Mouse (Mus musculus): Measurements from ENCODE around the gene Olfr814. TPM values are rescaled to one million over a fixed set of nuclear protein-coding genes. Genes with fewer than 3 reads are reported as not detected.

Olfr814 gene
- polyA plus RNA-seq (2012): not detected in 2 replicates

DNA sequence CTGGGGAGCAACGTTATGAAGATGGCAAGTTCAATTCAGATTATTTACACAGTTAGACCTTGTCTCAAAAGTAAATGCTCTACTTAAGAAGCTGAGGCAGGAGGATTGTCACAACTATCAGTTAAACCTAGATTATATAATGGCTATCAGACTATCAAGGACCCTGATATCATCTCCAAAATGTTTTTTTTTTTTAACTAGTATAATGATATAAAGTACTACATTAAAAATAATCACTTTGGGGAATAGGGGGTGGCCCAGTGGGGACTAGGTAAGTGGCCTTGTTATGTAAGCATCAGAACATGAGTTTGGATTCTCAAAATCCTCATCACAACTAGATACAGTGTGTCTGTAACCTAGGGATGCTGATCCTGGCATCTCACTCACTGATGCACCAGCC is at the start of gene Olfr814:
TSS of gene Olfr814 (minus strand) at position 101 of the 400 bp plus-strand sequence.

DNA sequence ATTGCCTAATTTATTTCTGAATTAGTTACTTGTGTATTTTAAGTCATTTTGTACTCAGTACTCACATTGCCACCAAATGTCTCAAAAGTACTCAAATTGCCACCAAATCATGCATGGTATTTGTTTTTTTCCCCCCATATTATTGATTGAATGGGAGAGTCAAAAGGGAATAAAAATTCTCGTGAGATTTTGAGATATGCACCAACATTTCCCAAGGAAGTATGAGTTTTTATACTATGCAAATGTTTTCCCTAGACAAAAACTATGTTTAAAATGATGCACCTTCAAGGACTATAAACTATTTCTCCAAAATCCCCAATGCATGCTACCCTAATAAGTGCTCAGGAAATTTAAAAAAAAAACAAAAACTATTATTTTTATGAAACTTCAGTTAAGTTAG is 35.8 kb upstream of the Olfr814 start, which contains the start of gene Olfr816:
TSS of gene Olfr816 (minus strand) at position 101 of the 400 bp plus-strand sequence.

DNA sequence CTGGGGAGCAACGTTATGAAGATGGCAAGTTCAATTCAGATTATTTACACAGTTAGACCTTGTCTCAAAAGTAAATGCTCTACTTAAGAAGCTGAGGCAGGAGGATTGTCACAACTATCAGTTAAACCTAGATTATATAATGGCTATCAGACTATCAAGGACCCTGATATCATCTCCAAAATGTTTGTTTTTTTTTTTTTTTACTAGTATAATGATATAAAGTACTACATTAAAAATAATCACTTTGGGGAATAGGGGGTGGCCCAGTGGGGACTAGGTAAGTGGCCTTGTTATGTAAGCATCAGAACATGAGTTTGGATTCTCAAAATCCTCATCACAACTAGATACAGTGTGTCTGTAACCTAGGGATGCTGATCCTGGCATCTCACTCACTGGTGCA is 26.1 kb upstream of the Olfr814 start, which contains the start of gene Olfr815:
TSS of gene Olfr815 (minus strand) at position 101 of the 400 bp plus-strand sequence.

DNA sequence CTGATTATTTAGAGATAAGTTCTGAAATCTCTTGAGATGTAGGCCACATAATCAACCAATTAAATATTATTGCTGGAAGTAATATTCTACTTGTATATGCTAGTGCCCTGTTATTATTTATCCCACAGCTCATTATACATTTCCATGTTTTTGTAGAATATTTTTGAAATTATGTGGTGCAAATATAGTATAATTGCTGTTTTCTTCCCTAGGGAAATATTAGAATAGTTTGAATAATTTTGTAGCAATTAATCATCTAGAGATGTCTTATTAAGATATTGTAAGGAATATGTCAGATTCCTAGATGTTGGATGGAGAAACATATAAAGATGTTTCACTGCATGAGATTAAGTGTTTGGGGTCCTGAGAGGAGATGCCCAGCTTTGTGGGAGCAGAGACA is 24.6 kb downstream of the Olfr814 start, which contains the start of gene Olfr813:
TSS of gene Olfr813 (plus strand) at position 301 of the 400 bp plus-strand sequence.

DNA sequence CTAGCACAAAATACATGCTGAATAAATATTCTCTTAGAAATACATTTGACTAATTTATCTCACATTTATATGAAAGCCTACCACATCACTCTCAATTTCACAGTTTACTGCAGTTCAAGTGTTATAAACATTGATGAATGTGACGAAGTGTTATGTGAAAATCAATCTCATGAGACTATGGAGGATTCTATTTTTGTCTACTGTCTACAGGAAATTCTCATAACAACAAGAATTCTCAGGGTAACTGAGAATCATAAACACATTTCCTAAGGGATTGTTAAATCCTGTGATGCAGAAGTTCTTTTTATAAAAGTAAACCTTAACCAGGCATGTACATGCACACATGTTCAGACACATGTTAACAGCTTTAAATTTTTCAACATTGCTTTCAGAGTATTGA is 33.7 kb downstream of the Olfr814 start, which contains the start of gene Olfr812:
TSS of gene Olfr812 (minus strand) at position 101 of the 400 bp plus-strand sequence.

Other genes starting within 250 kb of the Olfr814 start
- gene Olfr799, start 242.4 kb downstream of the Olfr814 start, polyA plus RNA-seq (2012): not detected in 2 replicates
- not detected in 2 replicates for gene Olfr800, start 222.2 kb downstream of the Olfr814 start, polyA plus RNA-seq (2012)
- not detected in 2 replicates for gene Olfr801, start 206.0 kb downstream of the Olfr814 start, polyA plus RNA-seq (2012)
- not detected in 2 replicates for gene Olfr802, start 191.7 kb downstream of the Olfr814 start, polyA plus RNA-seq (2012)
- gene Olfr803, start 185.6 kb downstream of the Olfr814 start, polyA plus RNA-seq (2012): not detected in 2 replicates
- not detected in 2 replicates for gene Olfr804, start 176.6 kb downstream of the Olfr814 start, polyA plus RNA-seq (2012)
- gene Olfr805, start 150.5 kb downstream of the Olfr814 start, polyA plus RNA-seq (2012): not detected in 2 replicates
- not detected in 2 replicates for gene Olfr806, start 137.9 kb downstream of the Olfr814 start, polyA plus RNA-seq (2012)
- not detected in 2 replicates for gene Olfr807, start 122.1 kb downstream of the Olfr814 start, polyA plus RNA-seq (2012)
- gene Olfr808, start 114.4 kb downstream of the Olfr814 start, polyA plus RNA-seq (2012): 0.02 TPM in 1 of 2 replicates, not detected in the other
- not detected in 2 replicates for gene Olfr809, start 105.2 kb downstream of the Olfr814 start, polyA plus RNA-seq (2012)
- not detected in 2 replicates for gene Olfr810, start 84.9 kb downstream of the Olfr814 start, polyA plus RNA-seq (2012)
- gene Olfr811, start 75.5 kb downstream of the Olfr814 start, polyA plus RNA-seq (2012): not detected in 2 replicates
- not detected in 2 replicates for gene Olfr812, start 33.8 kb downstream of the Olfr814 start, polyA plus RNA-seq (2012)
- gene Olfr813, start 24.5 kb downstream of the Olfr814 start, polyA plus RNA-seq (2012): not detected in 2 replicates
- gene Olfr815, start 26.0 kb upstream of the Olfr814 start, polyA plus RNA-seq (2012): not detected in 2 replicates
- not detected in 2 replicates for gene Olfr816, start 35.7 kb upstream of the Olfr814 start, polyA plus RNA-seq (2012)
- not detected in 2 replicates for gene Olfr818, start 69.2 kb upstream of the Olfr814 start, polyA plus RNA-seq (2012)
- gene Olfr819, start 87.4 kb upstream of the Olfr814 start, polyA plus RNA-seq (2012): not detected in 2 replicates
- not detected in 2 replicates for gene Olfr247, start 96.3 kb upstream of the Olfr814 start, polyA plus RNA-seq (2012)
- not detected in 2 replicates for gene Gm10310, start 105.2 kb upstream of the Olfr814 start, polyA plus RNA-seq (2012)
- gene Olfr820, start 132.8 kb upstream of the Olfr814 start, polyA plus RNA-seq (2012): not detected in 2 replicates
- not detected in 2 replicates for gene Olfr821, start 150.5 kb upstream of the Olfr814 start, polyA plus RNA-seq (2012)
- not detected in 2 replicates for gene Olfr822, start 191.4 kb upstream of the Olfr814 start, polyA plus RNA-seq (2012)
- not detected in 2 replicates for gene Olfr823, start 235.5 kb upstream of the Olfr814 start, polyA plus RNA-seq (2012)

Data from megakaryocyte-erythroid progenitor cell, adult 5 weeks (primary cell).